Mouse (Mus musculus): ENCODE data around the gene Mpp2. TPM values are rescaled to one million over a fixed set of nuclear protein-coding genes. Genes with fewer than 3 reads are reported as not detected.
A peak's percentile ranks its signal among the peaks of the same experiment; 100 is the strongest.

The Mpp2 gene
- total RNA-seq, 2 experiments from 2014 or later = 3.1 to 3.2 TPM

DNA sequence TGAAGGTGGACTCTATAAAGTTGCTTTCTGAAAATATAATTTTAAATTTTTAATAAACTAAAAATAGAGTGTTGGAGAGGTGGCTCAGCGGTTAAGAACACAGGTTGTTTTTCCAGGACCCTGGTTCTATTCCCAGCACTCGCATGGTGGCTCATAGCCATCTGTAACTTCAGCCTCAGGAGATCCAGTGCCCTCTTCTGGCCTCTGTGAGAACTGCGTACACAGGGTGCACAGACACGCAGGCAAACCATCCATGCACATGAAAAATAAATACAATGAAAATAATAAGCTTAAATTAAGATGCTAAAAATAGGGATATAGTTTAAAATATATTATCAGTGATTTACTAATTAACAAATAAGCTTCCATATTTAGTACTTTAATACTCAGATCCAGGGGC lies 47.7 kb downstream of the Mpp2 start:
- ATAC-seq (replicated peaks; ENCODE audit: low FRiP score, low TSS enrichment, poor library complexity, severe bottlenecking) = no peak

GRCm38 (mm10) chr11:102040138-102040524 lies 48.2 kb downstream of the Mpp2 start:
- peak; percentile 62 for ATAC-seq (replicated peaks; ENCODE audit: low FRiP score, low TSS enrichment, poor library complexity, severe bottlenecking)

- ATAC-seq (replicated peaks; ENCODE audit: low FRiP score, low TSS enrichment, poor library complexity, severe bottlenecking) = no peak
Measured at GRCm38 (mm10) chr11:102039487-102040137, 48.7 kb downstream of the Mpp2 start.

DNA sequence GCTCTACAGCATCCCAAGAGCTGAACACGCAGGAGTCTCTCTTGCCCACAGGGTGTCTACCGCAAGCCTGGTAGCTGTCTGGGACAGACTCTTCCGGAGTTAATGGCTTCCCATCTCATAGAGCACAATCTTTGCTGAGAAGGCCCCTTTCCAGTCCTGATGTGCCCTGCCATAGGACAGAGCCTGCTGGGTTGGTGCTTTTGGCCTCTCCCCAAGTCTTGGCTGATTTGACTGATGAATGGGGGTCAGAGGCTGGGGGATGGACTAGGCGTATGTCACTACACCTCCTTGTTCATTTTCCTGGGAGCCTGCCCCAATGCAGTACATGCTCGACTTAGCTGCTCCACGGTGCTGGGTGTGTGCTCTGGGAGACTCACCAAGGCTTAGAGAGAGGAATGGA lies 50.5 kb downstream of the Mpp2 start:
- ATAC-seq (replicated peaks; ENCODE audit: low FRiP score, low TSS enrichment, poor library complexity, severe bottlenecking) = no peak

GRCm38 (mm10) chr11:102036336-102036735 lies 52.0 kb downstream of the Mpp2 start:
- no peak for ATAC-seq (replicated peaks; ENCODE audit: low FRiP score, low TSS enrichment, poor library complexity, severe bottlenecking)

DNA sequence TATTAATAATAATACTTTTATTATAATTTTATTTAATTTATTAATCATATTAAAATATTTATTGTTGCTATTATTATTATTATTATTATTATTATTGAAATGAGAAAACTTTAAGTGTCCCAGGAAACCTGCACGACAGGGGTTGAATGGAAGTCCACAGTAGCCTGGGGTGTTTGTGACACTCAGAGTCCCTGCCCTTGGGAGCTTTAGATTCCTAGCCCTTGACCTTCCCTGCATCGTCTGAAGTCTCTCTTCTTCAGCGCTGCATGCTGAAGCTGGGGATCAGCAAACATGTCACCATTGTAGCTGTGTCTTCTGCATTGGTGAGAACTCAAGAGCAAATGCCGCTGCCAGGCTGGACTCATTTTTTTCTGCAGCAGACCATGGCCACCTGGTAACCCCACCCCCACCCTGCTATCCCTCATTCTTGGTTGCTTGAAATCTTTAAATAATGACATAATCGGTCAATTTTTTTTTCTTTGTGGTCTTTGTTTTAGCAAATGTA lies 52.8 kb downstream of the Mpp2 start:
- no peak for ATAC-seq (replicated peaks; ENCODE audit: low FRiP score, low TSS enrichment, poor library complexity, severe bottlenecking)

DNA sequence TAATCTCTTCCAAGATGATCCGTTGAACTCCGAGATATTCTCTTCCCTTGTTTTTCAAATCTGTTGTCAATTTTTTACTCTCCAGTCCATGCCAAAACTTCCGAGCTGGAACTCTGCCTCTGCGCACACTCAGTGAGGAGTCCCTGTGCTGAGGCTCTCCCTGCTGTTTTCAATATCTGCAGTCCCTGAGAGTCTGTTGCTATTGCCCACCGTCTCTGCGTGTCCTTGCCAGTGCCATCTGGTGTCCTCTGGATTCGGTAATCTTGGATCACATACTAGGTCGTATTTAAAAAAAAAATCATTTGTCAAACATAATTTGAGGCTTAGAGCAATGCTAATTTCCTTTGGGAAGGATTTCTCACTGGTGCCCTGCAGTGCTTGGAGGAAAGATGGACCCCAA lies 53.4 kb downstream of the Mpp2 start:
- ATAC-seq (replicated peaks; ENCODE audit: low FRiP score, low TSS enrichment, poor library complexity, severe bottlenecking) = no peak

GRCm38 (mm10) chr11:102033055-102033591 lies 55.2 kb downstream of the Mpp2 start:
- no peak for ATAC-seq (replicated peaks; ENCODE audit: low FRiP score, low TSS enrichment, poor library complexity, severe bottlenecking)

- ATAC-seq (replicated peaks; ENCODE audit: low FRiP score, low TSS enrichment, poor library complexity, severe bottlenecking) = no peak
Measured at GRCm38 (mm10) chr11:102031149-102031548, 57.2 kb downstream of the Mpp2 start.

DNA sequence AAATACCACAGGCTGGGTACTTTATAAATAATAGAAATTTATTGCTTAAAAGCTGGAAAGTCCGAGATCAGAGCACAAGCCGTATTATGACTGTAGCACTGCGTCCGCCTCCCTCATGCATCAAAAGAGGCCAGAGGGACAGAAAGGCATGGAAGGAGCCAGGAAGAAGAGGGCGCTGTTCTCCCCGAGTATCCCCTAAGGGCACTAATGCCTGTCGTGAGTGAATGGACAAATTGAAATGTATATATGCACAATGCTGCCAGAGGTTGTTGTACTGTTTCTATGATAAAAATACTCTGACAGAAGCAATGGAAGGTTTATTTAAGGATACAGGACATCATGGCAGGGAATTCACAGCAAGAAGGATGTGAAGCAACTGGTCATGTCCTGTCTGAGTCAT lies 58.3 kb downstream of the Mpp2 start:
- ATAC-seq (replicated peaks; ENCODE audit: low FRiP score, low TSS enrichment, poor library complexity, severe bottlenecking) = no peak

DNA sequence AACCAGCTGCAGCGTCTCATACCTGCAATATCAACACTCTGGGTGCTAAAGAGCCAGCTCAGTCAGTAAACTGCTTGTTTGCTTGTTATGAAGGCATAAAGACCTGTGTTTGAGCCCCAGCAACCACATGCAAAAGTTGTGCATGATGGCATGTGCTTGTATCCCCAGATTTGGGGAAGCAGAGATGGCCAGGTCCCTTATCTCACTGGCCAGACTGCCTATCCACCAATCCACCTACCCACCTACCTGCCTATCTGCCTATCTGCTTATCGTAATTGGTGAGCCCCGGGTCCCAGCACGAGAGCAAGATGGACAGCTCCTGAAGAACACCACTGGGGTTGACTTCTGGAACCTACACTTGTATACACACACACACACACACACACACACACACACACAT lies 59.0 kb downstream of the Mpp2 start:
- ATAC-seq (replicated peaks; ENCODE audit: low FRiP score, low TSS enrichment, poor library complexity, severe bottlenecking) = no peak

DNA sequence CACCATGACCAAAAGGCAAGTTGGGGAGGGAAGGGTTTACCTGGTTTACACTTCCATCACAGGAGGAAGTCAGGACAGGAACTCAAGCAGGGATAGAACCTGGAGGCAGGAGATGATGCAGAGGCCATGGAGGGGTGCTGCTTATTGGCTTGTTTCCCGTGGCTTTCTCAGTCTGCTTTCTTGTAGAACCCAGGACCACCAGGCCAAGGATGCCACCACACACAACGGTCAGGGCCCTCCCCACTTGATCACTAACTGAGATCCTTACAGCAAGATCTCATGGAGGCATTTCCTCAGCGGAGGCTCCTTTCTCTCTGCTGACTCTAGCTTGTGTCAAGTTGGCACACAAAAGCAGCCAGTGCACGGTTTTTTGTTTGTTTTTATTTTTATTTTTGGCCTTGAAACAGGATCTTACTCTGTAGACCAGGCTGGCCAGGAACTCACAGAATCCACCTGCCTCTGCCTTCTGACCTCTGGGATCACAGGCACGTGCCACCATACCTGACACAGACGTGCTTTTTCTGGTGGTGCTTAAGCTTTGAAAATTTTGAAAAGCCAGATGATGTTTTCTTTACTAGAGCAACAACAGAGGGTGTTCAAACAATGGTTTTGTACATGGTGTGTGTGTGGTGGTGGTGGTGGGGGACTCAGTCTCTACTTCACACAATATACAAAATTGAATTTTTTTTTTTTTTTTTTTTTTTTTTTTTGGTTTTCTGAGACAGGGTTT lies 60.1 kb downstream of the Mpp2 start, which contains the start of gene Mpp3:
Mpp3 (minus strand) TSS at position 375 of the 730 bp plus-strand sequence.
- ATAC-seq (replicated peaks; ENCODE audit: low FRiP score, low TSS enrichment, poor library complexity, severe bottlenecking) = no peak

DNA sequence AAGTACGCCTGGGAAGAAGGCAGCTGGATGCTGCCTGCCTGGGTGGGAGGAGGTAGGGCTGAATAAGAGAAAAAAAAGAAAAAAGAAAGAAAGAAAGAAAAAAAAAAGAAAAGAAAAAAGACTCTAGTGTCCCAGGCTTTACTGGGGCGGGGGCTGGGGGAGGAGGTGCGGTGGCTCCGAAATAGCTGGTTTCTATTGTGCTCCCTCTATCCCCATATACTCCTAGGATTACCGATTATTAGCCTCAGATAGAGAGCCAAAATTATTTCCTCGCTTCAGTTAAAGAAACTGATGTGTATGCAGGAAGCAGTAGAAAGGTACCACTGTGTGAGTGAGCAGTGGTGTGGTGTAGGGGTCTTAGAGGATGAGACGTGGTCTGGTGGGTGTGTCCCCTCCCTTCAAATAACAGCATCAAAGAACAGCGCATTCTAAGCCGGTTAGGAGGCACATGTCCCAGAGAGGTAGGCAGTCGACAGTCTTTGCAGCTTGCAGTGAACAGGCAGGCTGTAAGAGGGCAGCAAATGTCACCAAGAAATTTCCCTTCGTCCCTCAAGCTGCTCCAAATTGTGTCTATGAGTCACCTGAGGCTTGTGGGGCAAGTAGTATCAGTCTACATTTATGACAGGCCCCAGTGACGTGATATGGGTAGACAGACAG lies 60.8 kb downstream of the Mpp2 start:
- no peak for ATAC-seq (replicated peaks; ENCODE audit: low FRiP score, low TSS enrichment, poor library complexity, severe bottlenecking)

GRCm38 (mm10) chr11:102026694-102027360 lies 61.5 kb downstream of the Mpp2 start:
- no peak for ATAC-seq (replicated peaks; ENCODE audit: low FRiP score, low TSS enrichment, poor library complexity, severe bottlenecking)

DNA sequence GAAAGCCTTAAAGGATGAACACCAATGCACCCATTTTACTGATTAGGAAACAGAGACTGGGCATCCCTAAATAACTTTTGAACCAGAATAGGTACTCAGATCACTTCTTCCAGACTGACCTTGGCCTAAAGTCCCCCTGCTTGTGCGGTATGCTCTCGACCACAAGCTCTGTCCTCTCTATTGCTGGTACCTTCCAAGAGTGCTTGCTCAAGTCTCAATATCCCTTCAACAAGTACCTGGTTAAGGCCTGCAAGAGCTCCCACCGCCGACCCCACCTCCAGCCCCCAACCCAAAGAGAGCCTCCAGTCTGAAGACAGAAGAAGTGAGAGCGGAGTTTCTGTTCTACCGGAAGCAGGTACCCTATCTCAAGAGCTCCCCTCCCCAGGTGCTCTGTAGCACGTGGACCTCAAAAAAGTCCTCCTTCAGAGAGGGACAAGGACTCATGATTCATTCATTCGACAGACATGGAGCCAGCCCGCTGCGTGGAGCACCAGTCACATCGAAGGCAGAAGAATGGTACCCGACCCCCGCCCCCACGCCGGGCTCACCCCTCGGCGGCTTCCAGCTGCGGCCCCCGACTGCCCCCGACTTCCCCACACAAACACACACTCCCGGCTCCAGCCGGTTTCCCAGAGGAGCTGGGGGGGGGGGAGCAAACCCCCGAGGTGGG lies 62.2 kb downstream of the Mpp2 start:
- no peak for ATAC-seq (replicated peaks; ENCODE audit: low FRiP score, low TSS enrichment, poor library complexity, severe bottlenecking)

GRCm38 (mm10) chr11:102025354-102025753 lies 63.0 kb downstream of the Mpp2 start:
- ATAC-seq (replicated peaks; ENCODE audit: low FRiP score, low TSS enrichment, poor library complexity, severe bottlenecking) = no peak

DNA sequence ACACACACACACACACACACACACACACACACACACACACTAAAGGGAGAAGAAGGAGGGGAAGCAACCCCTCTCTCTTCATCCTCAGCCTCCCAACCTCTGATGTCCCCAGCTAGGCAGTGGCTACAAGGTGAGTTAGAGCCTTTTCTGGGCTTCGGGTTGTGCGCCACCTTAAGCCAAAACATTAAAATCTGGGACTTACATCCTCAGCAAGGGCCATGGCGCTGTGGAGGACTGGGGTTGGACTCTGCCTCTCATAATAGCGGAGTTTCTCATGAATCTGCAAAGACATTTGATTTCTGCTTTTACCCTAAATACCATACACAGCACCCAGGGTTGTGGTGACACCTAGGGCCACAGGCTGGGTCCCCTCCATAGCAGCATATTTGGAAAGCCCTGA lies 63.4 kb downstream of the Mpp2 start:
- no peak for ATAC-seq (replicated peaks; ENCODE audit: low FRiP score, low TSS enrichment, poor library complexity, severe bottlenecking)

DNA sequence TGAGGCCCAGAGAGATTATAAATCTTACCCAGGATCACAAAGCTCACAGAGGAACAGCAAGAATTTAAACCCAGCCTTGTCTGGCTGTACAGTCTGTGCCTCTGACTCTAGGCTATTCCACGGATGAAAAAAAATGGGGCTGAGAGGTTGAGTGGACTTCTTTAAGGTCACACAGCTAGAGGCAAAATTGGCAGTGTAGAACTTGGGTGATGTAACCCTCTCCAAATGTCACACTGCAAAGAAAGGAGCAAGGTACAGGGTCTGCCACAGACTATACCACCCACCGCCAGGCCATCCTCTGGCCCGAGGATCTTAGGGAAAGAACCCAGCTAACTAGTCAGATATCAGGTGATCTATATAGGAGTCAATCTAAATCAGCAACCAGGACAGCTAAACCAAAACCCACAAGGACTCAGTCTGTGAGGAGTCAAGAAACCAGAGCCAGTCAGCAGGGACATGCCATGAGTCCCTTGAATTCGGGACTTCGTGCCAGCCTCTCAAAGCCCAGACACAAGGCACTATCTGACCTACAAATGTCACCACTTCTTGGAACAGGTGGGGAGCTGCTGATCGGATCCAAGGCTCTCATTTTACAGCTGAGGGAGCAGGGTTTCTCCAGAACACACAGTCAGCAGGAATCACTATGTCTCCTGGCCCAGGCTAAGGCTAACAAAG lies 64.1 kb downstream of the Mpp2 start:
- ATAC-seq (replicated peaks; ENCODE audit: low FRiP score, low TSS enrichment, poor library complexity, severe bottlenecking) = no peak

- no peak for ATAC-seq (replicated peaks; ENCODE audit: low FRiP score, low TSS enrichment, poor library complexity, severe bottlenecking)
Measured at GRCm38 (mm10) chr11:102023406-102023805, 64.9 kb downstream of the Mpp2 start.

Measured in megakaryocyte-erythroid progenitor cell, adult 5-6 weeks (primary cell).